Mouse (Mus musculus) heart, embryonic 16.5 days (tissue): ENCODE measurements around the gene Unc13a. TPM values are rescaled to one million over a fixed set of nuclear protein-coding genes. Genes with fewer than 3 reads are reported as not detected.

Source experiments
- ATAC-seq: fragments of 200-750 bp; cut with Nextera tagmentation; replicated peaks from 2 replicates; pipeline ENCODE4 v1.8.0; 2017; ENCODE audit warnings: moderate number of reproducible peaks; ENCODE audit not compliant: insufficient read depth, low FRiP score; ENCODE audit errors: extremely low read depth
- H3K27ac ChIP-seq: fragments of 300-500 bp; sonication (generic); 2 replicates; pipeline ENCODE4 v1.5.1; 2014; ENCODE audit warnings: mild to moderate bottlenecking, low read length, control low read depth, moderate library complexity
- H3K27me3 ChIP-seq: fragments of 300-500 bp; sonication (generic); 2 replicates; pipeline ENCODE4 v1.6.1; 2014; ENCODE audit warnings: low read length, mixed read lengths; ENCODE audit not compliant: control insufficient read depth, insufficient read depth
- H3K36me3 ChIP-seq: fragments of 300-500 bp; sonication (generic); 2 replicates; pipeline ENCODE4 v1.6.1; 2014; ENCODE audit not compliant: control insufficient read depth, insufficient read depth
- H3K4me1 ChIP-seq: fragments of 300-500 bp; sonication (generic); 2 replicates; pipeline ENCODE4 v1.6.1; 2014; ENCODE audit warnings: low read length, mixed read lengths; ENCODE audit not compliant: control insufficient read depth, insufficient read depth
- H3K4me2 ChIP-seq: fragments of 300-500 bp; sonication (generic); 2 replicates; pipeline ENCODE4 v1.6.1; 2014; ENCODE audit warnings: low read depth, mild to moderate bottlenecking, control low read depth, low read length
- H3K4me3 ChIP-seq: fragments of 300-500 bp; sonication (generic); 2 replicates; pipeline ENCODE4 v1.5.1; 2014; ENCODE audit warnings: mild to moderate bottlenecking, control low read depth, low read length
- H3K9ac ChIP-seq: fragments of 300-500 bp; sonication (generic); 2 replicates; pipeline ENCODE4 v1.6.1; 2014; ENCODE audit warnings: low read length, control low read depth
- H3K9me3 ChIP-seq: fragments of 300-500 bp; sonication (generic); replicated peaks from 2 replicates; pipeline ENCODE4 v1.6.1; 2016; ENCODE audit warnings: low read length; ENCODE audit not compliant: control insufficient read depth
- WGBS: fragments of 180-500 bp; shearing (Covaris S2); extraction: QIAGEN DNeasy Blood & Tissue Kit; methylation state at CpG from one replicate; pipeline ENCODE4 v1.1.7; 2014; 5-methylcytosine and 5-hydroxymethylcytosine counted together
- polyA plus RNA-seq: library from polyadenylated mRNA; unstranded; fragments of >200 nt; fragmentation: Nextera tagmentation; extraction: Ambion mirVana; gene quantifications from 2 replicates; pipeline ENCODE4 v1.2.1, GENCODE M21; 2015

Gene Unc13a
- polyA plus RNA-seq, 1 experiment from 2014 or later: 0.47 TPM

DNA sequence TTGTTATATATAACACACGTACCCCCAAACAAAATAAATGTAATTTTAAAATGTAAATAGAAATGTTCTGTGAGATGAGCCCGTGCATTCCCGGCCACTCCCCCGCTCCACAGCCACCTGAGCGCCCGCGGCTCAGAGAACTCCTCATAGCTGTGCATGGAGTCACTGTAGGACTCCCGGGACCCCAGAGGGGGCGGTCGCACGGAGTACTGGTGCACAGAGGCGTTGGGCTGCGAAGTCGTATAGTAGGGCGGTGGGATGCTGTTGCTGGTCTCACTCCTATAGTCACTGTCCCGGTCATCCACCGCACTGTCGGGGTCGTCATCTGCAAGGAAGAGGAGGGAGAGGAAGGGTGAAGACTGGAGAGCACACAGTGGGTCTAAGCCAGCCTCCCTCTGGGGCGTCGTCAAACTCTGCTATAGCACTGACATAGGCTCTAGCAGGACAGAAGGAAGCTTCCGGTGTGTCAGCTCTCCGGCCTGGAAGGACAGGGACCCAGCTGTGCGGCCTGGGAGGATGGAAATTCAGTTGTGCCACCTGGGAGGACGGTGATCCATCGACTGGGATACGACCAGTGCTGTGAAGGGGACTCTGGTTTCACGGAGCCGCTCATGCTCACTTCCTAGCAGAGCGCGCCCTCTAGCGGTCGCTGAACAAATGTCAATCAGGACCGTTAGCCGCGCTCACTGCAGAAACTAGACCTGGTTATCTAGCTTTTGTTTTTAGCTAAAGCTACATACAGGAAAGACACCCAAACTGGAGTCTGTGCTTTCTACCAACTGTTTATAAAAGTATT is 11.0 kb downstream of the Unc13a start:
- peaks cover 5% of the 10 kb centered on the region for H3K4me1 ChIP-seq
- H3K27me3 ChIP-seq: peaks cover 42% of the 10 kb centered on the region
- H3K36me3 ChIP-seq: no peaks in the 10 kb centered on the region
- H3K9me3 ChIP-seq: no peaks in the 10 kb centered on the region
- H3K4me2 ChIP-seq: no peak overlapping the region
- WGBS: 10% methylated on average over 36 of the region's 36 CpGs
- H3K9ac ChIP-seq: no peak overlapping the region
- H3K27ac ChIP-seq: no peak overlapping the region
- 0 out of 2 replicates have a peak, but pooled peaks have one; percentile 33 for ATAC-seq
- H3K4me3 ChIP-seq: no peak overlapping the region

DNA sequence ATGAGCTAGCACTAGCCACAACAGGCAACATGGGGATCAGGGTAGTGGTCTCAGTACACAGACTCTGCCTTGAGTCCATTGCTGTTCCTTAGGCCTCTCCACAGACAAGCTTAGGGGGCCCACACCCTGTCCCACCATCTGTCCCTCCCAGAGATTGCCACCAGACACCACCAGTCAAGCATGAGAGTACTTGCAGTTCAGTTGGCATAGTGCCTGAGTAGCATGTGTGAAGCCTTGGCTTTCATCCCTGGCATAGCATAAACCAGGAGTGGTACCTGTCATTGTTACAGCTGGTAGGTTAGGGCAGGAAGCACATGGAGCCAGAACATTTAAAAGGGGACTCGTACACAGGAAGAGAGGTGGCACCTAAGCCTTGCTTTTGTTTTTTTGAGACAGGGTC is 11.8 kb downstream of the Unc13a start:
- H3K9me3 ChIP-seq: no peaks in the 10 kb centered on the region
- ATAC-seq: no peak
- H3K27me3 ChIP-seq: peaks cover 49% of the 10 kb centered on the region
- no peak overlapping the region for H3K4me2 ChIP-seq
- H3K36me3 ChIP-seq: no peaks in the 10 kb centered on the region
- H3K9ac ChIP-seq: no peak overlapping the region
- H3K27ac ChIP-seq: no peak overlapping the region
- H3K4me3 ChIP-seq: no peak overlapping the region
- 56% methylated on average over 1 of the region's 1 CpGs for WGBS
- H3K4me1 ChIP-seq: peaks cover under 1% of the 10 kb centered on the region; the same call in 1 of the 2 replicates

DNA sequence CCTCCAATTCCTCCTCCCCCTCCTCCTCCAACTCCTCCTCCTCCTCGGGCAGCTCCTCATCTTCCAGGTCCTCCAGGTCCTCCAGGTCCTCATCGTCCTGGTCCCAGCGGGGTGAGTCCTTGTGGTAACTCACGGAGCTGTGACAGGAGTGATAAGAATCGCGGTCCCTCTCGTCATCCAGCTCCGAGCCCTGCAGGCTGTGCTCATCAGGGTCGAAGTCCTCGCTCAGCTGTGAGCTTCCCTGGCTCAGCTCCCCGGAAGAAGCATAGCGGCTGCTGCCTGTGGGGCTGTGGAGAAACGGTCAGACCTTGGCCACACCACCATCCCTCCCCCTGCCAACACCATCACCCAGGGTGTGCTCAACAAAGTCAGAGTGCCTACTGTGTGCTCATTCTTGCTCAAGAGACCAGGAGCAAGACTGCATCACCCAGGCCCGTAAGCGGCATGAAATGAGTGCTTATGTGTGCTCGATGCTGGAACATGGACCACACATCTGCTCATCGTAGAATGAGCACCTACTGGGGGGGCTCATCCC is 13.0 kb downstream of the Unc13a start:
- Histone ChIP-seq H3K9me3 (no peaks in the 10 kb centered on the region), H3K9ac (no peak overlapping the region), H3K4me3 (no peak overlapping the region), H3K27ac (no peak overlapping the region), H3K27me3 (peaks cover 60% of the 10 kb centered on the region), H3K4me1 (peaks cover 4% of the 10 kb centered on the region; the same call in 1 of the 2 replicates), H3K4me2 (no peak overlapping the region), H3K36me3 (no peaks in the 10 kb centered on the region)
- 25% methylated on average over 17 of the region's 17 CpGs for WGBS
- ATAC-seq: no peak

DNA sequence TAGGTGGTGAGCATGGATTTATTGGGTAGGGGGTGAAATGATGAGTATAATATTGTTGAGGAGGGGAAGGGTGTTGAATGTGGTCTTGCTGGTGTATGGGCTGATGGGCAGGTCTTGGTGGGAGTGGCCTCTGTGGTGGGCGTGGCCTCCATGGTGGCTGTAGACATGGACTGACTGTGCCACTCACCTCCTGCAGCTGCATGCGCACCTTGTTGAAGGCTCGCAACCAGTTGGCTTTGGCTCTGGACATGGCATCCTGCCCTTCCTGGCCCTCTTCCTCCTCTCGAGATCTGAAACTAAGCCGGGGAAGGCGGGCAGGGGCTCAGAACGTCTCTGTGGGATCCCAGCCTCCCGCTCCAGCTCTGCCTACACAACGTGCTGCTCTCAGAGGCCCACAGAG is 13.7 kb downstream of the Unc13a start:
- H3K4me2 ChIP-seq: no peak overlapping the region
- H3K9ac ChIP-seq: no peak overlapping the region
- H3K27me3 ChIP-seq: peaks cover 68% of the 10 kb centered on the region
- H3K36me3 ChIP-seq: no peaks in the 10 kb centered on the region
- H3K4me1 ChIP-seq: peaks cover 4% of the 10 kb centered on the region; the same call in 1 of the 2 replicates
- no peak for ATAC-seq
- no peak overlapping the region for H3K4me3 ChIP-seq
- WGBS: 17% methylated on average over 9 of the region's 9 CpGs
- H3K27ac ChIP-seq: no peak overlapping the region
- H3K9me3 ChIP-seq: no peaks in the 10 kb centered on the region

DNA sequence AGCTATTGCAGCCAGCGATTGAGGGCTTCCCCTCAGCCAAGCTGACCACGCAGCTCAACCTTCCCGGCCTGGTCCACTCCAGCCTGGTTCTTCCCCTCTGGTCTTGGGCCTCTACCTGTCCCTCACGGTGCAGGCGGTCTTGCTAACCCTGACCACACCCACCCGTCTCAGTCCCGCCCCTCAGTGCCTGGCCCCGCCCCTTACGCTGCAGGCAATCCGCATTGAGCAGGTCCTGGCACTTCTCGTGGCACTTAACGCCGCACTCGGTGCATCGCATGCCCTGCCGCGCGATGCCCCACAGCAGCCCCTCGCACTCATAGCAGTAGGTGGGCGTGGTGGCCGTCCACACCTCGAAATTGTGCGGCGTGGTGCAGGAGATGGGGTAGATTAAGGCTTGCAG is 17.0 kb downstream of the Unc13a start:
- H3K27ac ChIP-seq: no peak overlapping the region
- no peaks in the 10 kb centered on the region for H3K36me3 ChIP-seq
- H3K9me3 ChIP-seq: no peaks in the 10 kb centered on the region
- no peak for ATAC-seq
- WGBS: 1% methylated on average over 24 of the region's 24 CpGs
- H3K4me1 ChIP-seq: peaks cover 4% of the 10 kb centered on the region; the same call in 1 of the 2 replicates
- peak overlapping the region; percentile 31 for H3K4me2 ChIP-seq
- no peak overlapping the region for H3K9ac ChIP-seq
- H3K4me3 ChIP-seq: no peak overlapping the region
- peaks cover 73% of the 10 kb centered on the region for H3K27me3 ChIP-seq

DNA sequence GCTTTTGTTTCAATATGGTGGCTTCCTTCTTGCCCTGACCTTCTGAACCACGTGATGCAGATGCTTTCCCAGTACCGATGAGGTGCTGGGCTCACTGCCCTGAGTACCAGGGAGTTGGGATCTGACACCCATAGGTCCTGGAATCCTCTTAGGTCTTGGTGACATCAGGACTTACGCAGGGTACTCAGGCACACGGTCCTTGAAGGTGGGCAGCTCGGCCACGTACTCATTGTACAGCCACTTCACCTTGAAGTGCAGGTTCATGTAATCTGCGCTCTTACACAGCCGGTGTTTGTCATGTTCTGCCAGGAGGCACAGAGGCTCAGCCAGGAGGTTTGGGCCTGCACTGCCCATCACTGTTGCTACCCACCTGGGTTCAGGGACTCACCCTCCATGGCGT is 26.0 kb downstream of the Unc13a start:
- no peak overlapping the region for H3K27ac ChIP-seq
- no peak overlapping the region for H3K4me2 ChIP-seq
- no peak overlapping the region for H3K4me3 ChIP-seq
- H3K9ac ChIP-seq: no peak overlapping the region
- no peak for ATAC-seq
- no peaks in the 10 kb centered on the region for H3K36me3 ChIP-seq
- H3K27me3 ChIP-seq: 0 out of 2 replicates have a peak, but pooled peaks cover 3% of the 10 kb centered on the region
- WGBS: 71% methylated on average over 9 of the region's 9 CpGs
- no peaks in the 10 kb centered on the region for H3K9me3 ChIP-seq
- H3K4me1 ChIP-seq: no peaks in the 10 kb centered on the region

DNA sequence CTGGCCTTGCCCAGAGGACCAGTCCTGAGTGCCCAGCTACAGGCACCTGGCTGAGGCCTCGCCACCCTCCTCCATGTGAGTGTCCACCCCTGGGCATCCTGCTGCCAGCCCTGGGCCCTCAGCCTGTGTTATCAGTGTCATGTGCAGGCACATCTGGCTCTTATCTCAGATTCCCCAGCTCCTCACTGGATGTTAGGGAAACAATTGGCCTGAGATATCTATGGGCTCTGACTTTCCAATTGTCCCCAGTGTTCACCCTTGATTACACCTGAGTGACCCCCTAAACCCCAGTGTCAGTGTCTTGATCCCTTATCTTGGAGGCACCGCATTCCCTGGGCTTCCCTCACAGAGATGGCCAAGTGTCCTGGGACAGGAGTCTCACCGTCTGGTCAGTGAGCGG is 32.2 kb downstream of the Unc13a start:
- Histone ChIP-seq H3K4me3 (no peak overlapping the region), H3K9me3 (no peaks in the 10 kb centered on the region), H3K27ac (no peak overlapping the region), H3K9ac (no peak overlapping the region), H3K4me2 (no peak overlapping the region), H3K27me3 (no peaks in the 10 kb centered on the region), H3K4me1 (peaks cover 3% of the 10 kb centered on the region; the same call in 1 of the 2 replicates), H3K36me3 (no peaks in the 10 kb centered on the region)
- ATAC-seq: no peak
- 75% methylated on average over 4 of the region's 4 CpGs for WGBS

DNA sequence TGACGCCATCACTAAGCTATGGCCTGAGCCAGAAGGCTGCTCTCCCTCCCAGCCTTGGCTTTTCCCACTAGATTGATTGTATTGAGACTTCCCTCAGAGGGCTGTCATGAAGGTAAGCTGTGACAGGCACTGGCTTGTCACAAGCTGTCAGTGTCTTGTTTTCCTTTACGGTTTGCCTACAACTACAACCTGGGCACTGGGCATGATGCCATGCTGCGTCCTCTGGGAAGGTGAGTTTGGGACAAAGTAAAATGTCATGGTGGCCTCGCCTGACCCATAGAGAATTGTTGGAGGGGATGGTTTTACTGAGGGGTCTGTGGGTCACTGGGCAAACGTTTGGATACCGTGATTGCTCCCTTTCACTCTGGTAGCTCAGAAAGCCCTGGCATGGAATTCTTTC is 33.2 kb downstream of the Unc13a start:
- H3K4me2 ChIP-seq: no peak overlapping the region
- WGBS: 66% methylated on average over 6 of the region's 6 CpGs
- peaks cover 4% of the 10 kb centered on the region for H3K4me1 ChIP-seq
- no peak overlapping the region for H3K4me3 ChIP-seq
- H3K27me3 ChIP-seq: peaks cover 6% of the 10 kb centered on the region; the same call in 1 of the 2 replicates
- H3K9me3 ChIP-seq: no peaks in the 10 kb centered on the region
- no peak overlapping the region for H3K27ac ChIP-seq
- ATAC-seq: no peak
- no peak overlapping the region for H3K9ac ChIP-seq
- no peaks in the 10 kb centered on the region for H3K36me3 ChIP-seq
